12 mouse cellular contexts compared by ENCODE assay signal in the genomic region with DNA sequence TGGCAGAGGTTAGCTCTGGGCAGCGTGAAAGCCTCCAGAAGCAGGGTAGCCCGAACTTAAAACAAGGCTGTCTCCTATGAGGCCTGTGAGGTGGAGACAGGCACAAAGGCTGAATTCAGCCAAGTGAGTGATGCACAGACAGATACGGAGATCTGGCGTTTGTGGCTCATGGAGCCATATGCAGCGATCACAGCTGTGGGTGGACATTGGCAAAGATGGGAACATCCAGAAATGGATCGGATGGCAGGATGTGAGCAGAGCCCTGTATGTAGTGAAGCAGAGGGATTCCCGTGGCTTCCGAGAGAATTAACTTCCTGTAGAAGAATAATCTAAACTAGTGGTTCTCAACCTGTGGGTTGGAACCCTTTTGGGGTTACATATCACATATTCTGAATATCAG.
"Had no signal": no experiment of that assay in that cellular context is flagged by ENCODE, and none has a peak within 500 bp of the region (broad histone marks: within the 10 kb centered on the region; RNA-seq: fewer than 3 reads in every experiment).

No protein-coding gene starts in this region.

- DNase-seq: kidney, adult 18-20 months; kidney, adult 9 months; kidney, postnatal 14 days; kidney, postnatal 4 days; liver; lung, adult 18-20 months; lung, postnatal 10 days; lung, postnatal 36 days; retina, postnatal 1 day; right cerebral cortex, postnatal 4 days; thymus, adult 18-20 months; thymus, postnatal 36 days had no signal
